Mouse (Mus musculus): Measurements from ENCODE around the gene Cbfb.

DNA sequence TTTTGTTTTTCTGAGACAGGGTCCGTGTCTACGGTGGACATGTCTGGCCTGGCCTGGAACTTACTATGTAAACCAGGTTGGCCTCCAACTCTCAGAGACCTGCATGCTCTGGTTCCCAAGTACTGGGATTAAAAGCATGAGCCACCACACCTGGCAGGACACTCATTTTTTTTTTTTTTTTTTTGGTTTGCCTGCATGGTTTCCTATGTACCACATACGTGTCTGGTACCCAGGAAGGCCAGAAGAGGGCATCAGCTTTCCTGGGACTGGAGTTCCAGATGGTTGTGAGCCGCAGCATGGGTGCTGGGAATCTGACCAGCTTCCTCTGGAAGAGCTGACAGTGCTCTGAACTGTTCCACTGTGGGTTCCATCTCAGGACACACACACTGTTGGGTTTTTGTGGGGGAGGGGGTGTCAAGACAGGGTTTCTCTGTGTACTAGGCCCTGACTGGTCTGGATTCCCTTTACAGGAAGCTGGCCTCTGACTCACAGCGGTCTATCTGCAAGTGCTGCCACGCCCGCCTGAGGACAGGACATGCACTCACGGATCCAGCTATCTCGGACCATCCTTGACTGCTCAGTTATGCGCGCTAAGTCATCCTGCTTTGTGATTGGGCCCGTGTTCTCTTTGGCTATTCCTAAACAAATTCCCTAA, 91.0 kb downstream of the Cbfb start:
- TF ChIP-seq CTCF (IDR thresholded peaks at IDR 0.05; ENCODE audit: low read depth, low read length) = no peak
- TF ChIP-seq POLR2A (IDR thresholded peaks at IDR 0.05; ENCODE audit: extremely low read depth, insufficient read depth, low read length) = no peak

All from liver, adult 2 months (tissue).